In genomic region chr10:95591257-95591656, GRCm38 (mm10) we compare ENCODE assay signal across 16 mouse cellular contexts.
"Had no signal": no experiment of that assay in that cellular context is flagged by ENCODE, and none has a peak within 500 bp of the region (broad histone marks: within the 10 kb centered on the region; RNA-seq: fewer than 3 reads in every experiment).

No protein-coding gene starts in this region.

- H3K27me3 ChIP-seq: lung, embryonic 15.5 days; midbrain, embryonic 15.5 days; neural tube, embryonic 12.5 days had no signal

- H3K9me3 ChIP-seq: lung, embryonic 15.5 days; midbrain, embryonic 13.5 days; midbrain, embryonic 15.5 days; neural tube, embryonic 12.5 days had no signal

- H3K4me1 ChIP-seq: lung, embryonic 15.5 days had no signal

- H3K9ac ChIP-seq: lung, embryonic 15.5 days; midbrain, embryonic 13.5 days; midbrain, embryonic 15.5 days; neural tube, embryonic 12.5 days had no signal

- H3K36me3 ChIP-seq: lung, embryonic 15.5 days; midbrain, embryonic 13.5 days; midbrain, embryonic 15.5 days; neural tube, embryonic 12.5 days had no signal

- H3K4me3 ChIP-seq: lung, embryonic 15.5 days; megakaryocyte, embryonic 14.5 days; midbrain, embryonic 13.5 days; midbrain, embryonic 15.5 days; neural tube, embryonic 12.5 days had no signal

- ATAC-seq: lung, postnatal 0 days; midbrain, embryonic 13.5 days; midbrain, embryonic 15.5 days had no signal

- DNase-seq: lung, adult 2 months; lung, postnatal 14 days; lung, postnatal 36 days; right cerebral cortex, postnatal 14 days; spleen, adult 18-20 months; thymus, adult 18-20 months; thymus, postnatal 14 days; thymus, postnatal 36 days had no signal

- H3K27ac ChIP-seq: lung, embryonic 15.5 days; macrophage; midbrain, embryonic 13.5 days; midbrain, embryonic 15.5 days; neural tube, embryonic 12.5 days had no signal

- H3K4me2 ChIP-seq: lung, embryonic 15.5 days; midbrain, embryonic 11.5 days; midbrain, embryonic 13.5 days; midbrain, embryonic 15.5 days; neural tube, embryonic 12.5 days had no signal
